Mouse (Mus musculus) myocyte (in vitro differentiated cells): ENCODE data around the gene Exosc1. TPM values are rescaled to one million over a fixed set of nuclear protein-coding genes. Genes with fewer than 3 reads are reported as not detected.

ENCODE experiments used
- H3K27me3 ChIP-seq: one replicate; pipeline ENCODE4 v1.6.1; 2011; ENCODE audit not compliant: control insufficient read depth, insufficient read depth, insufficient read length
- H3K36me3 ChIP-seq: one replicate; pipeline ENCODE4 v1.6.1; 2011; ENCODE audit not compliant: control insufficient read depth, insufficient read depth
- H3K4me2 ChIP-seq: one replicate; pipeline ENCODE4 v1.6.1; 2011; ENCODE audit warnings: low read depth, control low read depth
- H3K4me3 ChIP-seq: one replicate; pipeline ENCODE4 v1.5.1; 2011; ENCODE audit warnings: mild to moderate bottlenecking, control low read depth, moderate library complexity
- H3K79me2 ChIP-seq: one replicate; pipeline ENCODE4 v1.6.1; 2011; ENCODE audit not compliant: control insufficient read depth, insufficient read depth
- H3ac ChIP-seq: one replicate; pipeline ENCODE4 v1.6.1; 2011; ENCODE audit not compliant: control insufficient read depth, insufficient read length
- CEBPB ChIP-seq: IDR thresholded peaks from 2 replicates; pipeline ENCODE4 v1.6.1; 2011; ENCODE audit warnings: mild to moderate bottlenecking, moderate library complexity; ENCODE audit not compliant: poor library complexity, insufficient read depth, severe bottlenecking
- E2F4 ChIP-seq: IDR thresholded peaks from one replicate; pipeline ENCODE4 v1.6.1; 2011; ENCODE audit warnings: mild to moderate bottlenecking, control low read depth, moderate library complexity; ENCODE audit not compliant: insufficient read depth
- MAX ChIP-seq: IDR thresholded peaks from one replicate; pipeline ENCODE4 v1.6.1; 2011; ENCODE audit warnings: low read depth, mild to moderate bottlenecking, control low read depth
- MYOD1 ChIP-seq, 3 experiments: IDR thresholded peaks; one replicate each; pipeline ENCODE4 v1.6.1; 2011; ENCODE audit warnings: control low read depth in 2 of 3, low read depth in 2 of 3, mild to moderate bottlenecking in 2 of 3, moderate library complexity in 1 of 3; ENCODE audit not compliant: insufficient read length in 2 of 3, control insufficient read depth in 1 of 3
- MYOG ChIP-seq, 3 experiments: IDR thresholded peaks; one replicate each; pipeline ENCODE4 v1.6.1; 2011; ENCODE audit warnings: control low read depth in 2 of 3, low read depth in 2 of 3, mild to moderate bottlenecking in 2 of 3; ENCODE audit not compliant: insufficient read length in 2 of 3, control insufficient read depth in 1 of 3, insufficient read depth in 1 of 3
- POLR2A ChIP-seq: IDR thresholded peaks from one replicate; pipeline ENCODE4 v1.6.1; 2011; ENCODE audit warnings: low read depth, mild to moderate bottlenecking, control low read depth, moderate library complexity; ENCODE audit not compliant: insufficient read length
- POLR2AphosphoS2 ChIP-seq: IDR thresholded peaks from one replicate; pipeline ENCODE4 v1.6.1; 2011; ENCODE audit warnings: low read depth, control low read depth; ENCODE audit not compliant: insufficient read length
- REST ChIP-seq: IDR thresholded peaks from one replicate; pipeline ENCODE4 v1.6.1; 2011; ENCODE audit warnings: mild to moderate bottlenecking, control low read depth, moderate library complexity; ENCODE audit not compliant: insufficient read depth, insufficient read length
- SRF ChIP-seq: IDR thresholded peaks from one replicate; pipeline ENCODE4 v1.6.1; 2011; ENCODE audit warnings: low read depth; ENCODE audit not compliant: control insufficient read depth, insufficient read length
- TCF12 ChIP-seq: IDR thresholded peaks from one replicate; pipeline ENCODE4 v1.6.1; 2011; ENCODE audit warnings: mild to moderate bottlenecking, control low read depth; ENCODE audit not compliant: poor library complexity, insufficient read depth, severe bottlenecking
- TCF3 ChIP-seq: IDR thresholded peaks from one replicate; pipeline ENCODE4 v1.6.1; 2011; ENCODE audit warnings: low read depth, control low read depth; ENCODE audit not compliant: insufficient read length
- USF1 ChIP-seq: IDR thresholded peaks from one replicate; pipeline ENCODE4 v1.6.1; 2011; ENCODE audit warnings: low read depth, mild to moderate bottlenecking, control low read depth, moderate library complexity
- polyA plus RNA-seq: library from polyadenylated mRNA; unstranded; fragments of >200 nt; fragmentation: generic; extraction: Trizol; gene quantifications from one replicate; pipeline ENCODE4 v1.2.1, GENCODE M21; 2012; ENCODE audit warnings: missing spikeins

The Exosc1 gene
- polyA plus RNA-seq, 1 experiment: 49.4 TPM

GRCm38 (mm10) chr19:41896319-41896711, 36.9 kb downstream of the Exosc1 start:
- peaks cover 9% of the 10 kb centered on the region for H3K36me3 ChIP-seq
- no peaks in the 10 kb centered on the region for H3K27me3 ChIP-seq
- peak overlapping the region; percentile 92 for H3K4me2 ChIP-seq
- H3ac ChIP-seq: peak overlapping the region; percentile 38
- peaks cover 15% of the 10 kb centered on the region for H3K79me2 ChIP-seq
- peak overlapping the region; percentile 92 for H3K4me3 ChIP-seq
- TF ChIP-seq E2F4 (no peak), REST (no peak), CEBPB (no peak)

GRCm38 (mm10) chr19:41895460-41896318, 37.5 kb downstream of the Exosc1 start, which contains the start of gene Rrp12:
Gene Rrp12 (minus strand): TSS chr19:41896173.
- peak; percentile 29 for TF ChIP-seq USF1
- TF ChIP-seq POLR2A: peak; percentile 73
- peak; percentile 66 for TF ChIP-seq POLR2AphosphoS2
- TF ChIP-seq CEBPB: no peak
- peak; percentile 94 for TF ChIP-seq MAX
- no peak for TF ChIP-seq MYOG (IDR thresholded peaks at IDR 0.05; ENCODE audit: control insufficient read depth in 1 of 3, insufficient read depth in 1 of 3, insufficient read length in 2 of 3, low read depth in 2 of 3)
- H3K79me2 ChIP-seq: peaks cover 15% of the 10 kb centered on the region
- H3ac ChIP-seq: peak within 1 kb of the TSS; percentile 38
- no peaks in the 10 kb centered on the region for H3K27me3 ChIP-seq
- H3K4me3 ChIP-seq: peak within 1 kb of the TSS; percentile 92
- peak within 1 kb of the TSS; percentile 99 for H3K4me2 ChIP-seq
- H3K36me3 ChIP-seq: peaks cover 9% of the 10 kb centered on the region

- no peaks in the 10 kb centered on the region for H3K27me3 ChIP-seq
- H3ac ChIP-seq: peak overlapping the region; percentile 38
- H3K36me3 ChIP-seq: peaks cover 15% of the 10 kb centered on the region
- H3K4me2 ChIP-seq: peak overlapping the region; percentile 99
- TF ChIP-seq POLR2A (peak; percentile 13), TCF12 (no peak)
- peak overlapping the region; percentile 92 for H3K4me3 ChIP-seq
- peaks cover 15% of the 10 kb centered on the region for H3K79me2 ChIP-seq
Measured at GRCm38 (mm10) chr19:41894959-41895358, 38.3 kb downstream of the Exosc1 start.

- Histone ChIP-seq H3K36me3 (peaks cover 49% of the 10 kb centered on the region), H3ac (no peak overlapping the region), H3K79me2 (no peaks in the 10 kb centered on the region), H3K4me2 (no peak overlapping the region), H3K4me3 (no peak overlapping the region), H3K27me3 (no peaks in the 10 kb centered on the region)
- no peak for TF ChIP-seq TCF12
- no peak for TF ChIP-seq POLR2AphosphoS2
Measured at GRCm38 (mm10) chr19:41888191-41888590, 45.0 kb downstream of the Exosc1 start.

- no peak overlapping the region for H3K4me3 ChIP-seq
- H3K79me2 ChIP-seq: no peaks in the 10 kb centered on the region
- TF ChIP-seq MAX: no peak
- TF ChIP-seq USF1: no peak
- no peak for TF ChIP-seq POLR2AphosphoS2
- TF ChIP-seq SRF: no peak
- no peak for TF ChIP-seq POLR2A
- no peak for TF ChIP-seq TCF3
- no peak overlapping the region for H3K4me2 ChIP-seq
- peaks cover 35% of the 10 kb centered on the region for H3K36me3 ChIP-seq
- no peak overlapping the region for H3ac ChIP-seq
- no peaks in the 10 kb centered on the region for H3K27me3 ChIP-seq
Measured at GRCm38 (mm10) chr19:41883882-41884281, 49.3 kb downstream of the Exosc1 start.

GRCm38 (mm10) chr19:41881842-41882241, 51.4 kb downstream of the Exosc1 start:
- no peak for TF ChIP-seq MYOG (IDR thresholded peaks at IDR 0.05; ENCODE audit: control insufficient read depth in 1 of 3, insufficient read depth in 1 of 3, insufficient read length in 2 of 3, low read depth in 2 of 3)
- TF ChIP-seq REST: no peak
- TF ChIP-seq CEBPB: no peak
- TF ChIP-seq POLR2A: no peak
- no peak for TF ChIP-seq SRF
- no peak for TF ChIP-seq MYOD1 (IDR thresholded peaks at IDR 0.05; ENCODE audit: control insufficient read depth in 1 of 3, insufficient read length in 2 of 3, low read depth in 2 of 3)
- TF ChIP-seq TCF3: no peak
- no peak for TF ChIP-seq POLR2AphosphoS2
- no peak for TF ChIP-seq E2F4
- no peak for TF ChIP-seq TCF12
- TF ChIP-seq USF1: no peak
- TF ChIP-seq MAX: no peak
- Histone ChIP-seq H3K36me3 (peaks cover 23% of the 10 kb centered on the region), H3K4me3 (no peak overlapping the region), H3ac (no peak overlapping the region), H3K79me2 (no peaks in the 10 kb centered on the region), H3K4me2 (no peak overlapping the region), H3K27me3 (no peaks in the 10 kb centered on the region)
